Mouse (Mus musculus) liver, embryonic 12.5 days (tissue): ENCODE data around the gene Scg2. TPM values are rescaled to one million over a fixed set of nuclear protein-coding genes. Genes with fewer than 3 reads are reported as not detected.

Experiments used
- ATAC-seq: fragments of 200-750 bp; cut with Nextera tagmentation; 2 replicates; pipeline ENCODE4 v1.8.0; 2017; ENCODE audit warnings: moderate number of reproducible peaks, mild to moderate bottlenecking, moderate library complexity
- H3K27ac ChIP-seq: fragments of 300-500 bp; sonication (generic); 2 replicates; pipeline ENCODE4 v1.5.1; 2016; ENCODE audit warnings: mild to moderate bottlenecking
- H3K27me3 ChIP-seq: fragments of 300-500 bp; sonication (generic); replicated peaks from 2 replicates; pipeline ENCODE4 v1.6.1; 2016; ENCODE audit warnings: mild to moderate bottlenecking, moderate library complexity
- H3K36me3 ChIP-seq: fragments of 300-500 bp; sonication (generic); 2 replicates; pipeline ENCODE4 v1.6.1; 2016; ENCODE audit warnings: mild to moderate bottlenecking, moderate library complexity
- H3K4me1 ChIP-seq: fragments of 300-500 bp; sonication (generic); 2 replicates; pipeline ENCODE4 v1.6.1; 2016
- H3K4me2 ChIP-seq: fragments of 300-500 bp; sonication (generic); 2 replicates; pipeline ENCODE4 v1.6.1; 2016; ENCODE audit warnings: mild to moderate bottlenecking, moderate library complexity
- H3K4me3 ChIP-seq: fragments of 300-500 bp; sonication (generic); 2 replicates; pipeline ENCODE4 v1.5.1; 2016; ENCODE audit warnings: mild to moderate bottlenecking, moderate library complexity
- H3K9ac ChIP-seq: fragments of 300-500 bp; sonication (generic); 2 replicates; pipeline ENCODE4 v1.6.1; 2016; ENCODE audit warnings: mild to moderate bottlenecking, moderate library complexity
- H3K9me3 ChIP-seq: fragments of 300-500 bp; sonication (generic); replicated peaks from 2 replicates; pipeline ENCODE4 v1.6.1; 2016; ENCODE audit warnings: mild to moderate bottlenecking, moderate library complexity
- WGBS: fragments of 180-500 bp; shearing (Covaris S2); methylation state at CpG from one replicate; pipeline ENCODE4 v1.1.7; 2016; ENCODE audit not compliant: insufficient replicate concordance; 5-methylcytosine and 5-hydroxymethylcytosine counted together
- polyA plus RNA-seq: library from polyadenylated mRNA; unstranded; fragments of >200 nt; fragmentation: Nextera tagmentation; extraction: Ambion mirVana; gene quantifications from 2 replicates; pipeline ENCODE4 v1.2.1, GENCODE M21; 2016

The Scg2 gene
- polyA plus RNA-seq, 1 experiment from 2014 or later, result not detected

DNA sequence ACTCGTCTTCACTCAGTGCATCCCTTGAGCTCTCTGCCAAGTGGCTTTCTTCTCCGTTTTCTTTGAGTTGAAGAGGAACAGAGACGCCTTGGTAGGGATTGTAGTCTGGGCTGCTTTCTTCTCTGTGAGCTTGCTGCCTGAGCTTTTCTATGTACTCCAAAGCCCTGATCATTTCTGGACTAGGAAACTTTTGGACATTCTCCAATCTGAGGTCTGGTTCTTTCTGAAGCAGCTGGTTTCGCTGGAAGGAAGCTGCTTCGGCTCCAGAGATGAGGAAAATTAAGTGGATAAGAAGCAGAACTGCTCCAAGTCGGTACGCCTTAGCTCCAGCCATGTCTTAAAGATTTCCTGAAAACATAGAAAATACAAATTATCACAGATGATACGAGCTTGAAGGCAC is 3.2 kb downstream of the Scg2 start:
- no peak overlapping the region for H3K9ac ChIP-seq
- no peaks in the 10 kb centered on the region for H3K36me3 ChIP-seq
- H3K27me3 ChIP-seq, result no peaks in the 10 kb centered on the region
- no peak for ATAC-seq
- H3K4me1 ChIP-seq, result no peaks in the 10 kb centered on the region
- WGBS, result 80% methylated on average over 8 of the region's 8 CpGs
- no peak overlapping the region for H3K4me3 ChIP-seq
- no peak overlapping the region for H3K4me2 ChIP-seq
- no peaks in the 10 kb centered on the region for H3K9me3 ChIP-seq
- H3K27ac ChIP-seq, result no peak overlapping the region

GRCm38 (mm10) chr1:79429058-79429457 is 10.9 kb downstream of the Scg2 start:
- 54% methylated on average over 5 of the region's 5 CpGs for WGBS
- no peaks in the 10 kb centered on the region for H3K27me3 ChIP-seq
- H3K4me2 ChIP-seq, result no peak overlapping the region
- no peak overlapping the region for H3K27ac ChIP-seq
- no peaks in the 10 kb centered on the region for H3K4me1 ChIP-seq
- no peak overlapping the region for H3K4me3 ChIP-seq
- ATAC-seq, result no peak
- H3K36me3 ChIP-seq, result no peaks in the 10 kb centered on the region
- H3K9me3 ChIP-seq, result no peaks in the 10 kb centered on the region
- no peak overlapping the region for H3K9ac ChIP-seq

DNA sequence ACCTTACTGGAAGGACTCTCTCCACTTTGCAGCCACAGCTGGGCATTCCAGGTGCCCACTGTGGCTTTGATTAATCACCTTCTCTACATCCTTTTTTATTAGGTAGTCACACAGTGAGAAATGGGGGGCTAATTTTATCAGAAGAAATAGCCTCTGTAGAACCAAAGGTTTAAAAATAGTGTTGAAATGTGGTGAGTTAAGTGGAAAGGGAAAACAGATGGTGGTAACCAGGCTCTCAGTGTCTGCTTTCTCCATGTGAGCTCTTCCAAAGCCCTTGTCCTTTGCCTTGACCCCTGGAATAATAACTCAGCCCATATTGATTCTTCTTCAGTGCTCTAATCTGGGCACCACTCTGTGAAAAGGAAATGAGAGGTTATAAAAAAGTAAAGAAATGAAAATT is 24.4 kb downstream of the Scg2 start:
- Histone ChIP-seq H3K4me3 (no peak overlapping the region), H3K9ac (no peak overlapping the region), H3K27ac (no peak overlapping the region), H3K4me1 (no peaks in the 10 kb centered on the region), H3K9me3 (no peaks in the 10 kb centered on the region), H3K27me3 (no peaks in the 10 kb centered on the region), H3K36me3 (no peaks in the 10 kb centered on the region), H3K4me2 (no peak overlapping the region)
- no peak for ATAC-seq

DNA sequence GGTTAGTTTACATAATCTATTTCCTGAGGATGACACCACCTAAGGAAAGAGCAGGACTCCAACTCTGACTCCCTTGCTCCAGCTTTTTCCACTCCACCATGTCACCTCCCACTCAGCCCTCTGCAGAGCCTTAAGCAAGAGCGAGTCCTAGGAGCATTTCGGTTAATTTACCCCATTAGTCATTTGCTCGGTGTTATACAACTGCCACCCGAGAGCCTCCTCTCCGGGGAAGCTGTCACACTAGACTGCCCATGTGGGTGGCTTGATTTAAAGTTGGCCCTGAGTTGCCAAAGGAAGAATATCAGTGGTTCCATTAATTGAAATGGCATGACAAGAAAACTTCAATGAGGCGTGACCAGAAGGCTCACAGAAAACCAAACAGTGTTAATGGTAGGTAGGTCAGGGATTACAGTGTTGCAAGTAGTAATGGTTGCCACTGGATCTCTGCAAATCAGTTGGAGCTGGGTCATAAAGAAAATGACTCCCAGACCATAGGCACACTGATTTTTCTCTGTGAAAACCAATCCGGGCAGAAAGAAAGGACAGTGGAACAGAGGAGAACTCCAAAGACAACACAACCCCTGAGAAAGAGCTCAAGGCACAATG is 33.5 kb downstream of the Scg2 start:
- Histone ChIP-seq H3K4me3 (no peak overlapping the region), H3K27ac (no peak overlapping the region), H3K36me3 (no peaks in the 10 kb centered on the region), H3K4me2 (no peak overlapping the region), H3K27me3 (no peaks in the 10 kb centered on the region), H3K9ac (no peak overlapping the region), H3K9me3 (no peaks in the 10 kb centered on the region), H3K4me1 (no peaks in the 10 kb centered on the region)
- 65% methylated on average over 7 of the region's 7 CpGs for WGBS
- ATAC-seq, result no peak

DNA sequence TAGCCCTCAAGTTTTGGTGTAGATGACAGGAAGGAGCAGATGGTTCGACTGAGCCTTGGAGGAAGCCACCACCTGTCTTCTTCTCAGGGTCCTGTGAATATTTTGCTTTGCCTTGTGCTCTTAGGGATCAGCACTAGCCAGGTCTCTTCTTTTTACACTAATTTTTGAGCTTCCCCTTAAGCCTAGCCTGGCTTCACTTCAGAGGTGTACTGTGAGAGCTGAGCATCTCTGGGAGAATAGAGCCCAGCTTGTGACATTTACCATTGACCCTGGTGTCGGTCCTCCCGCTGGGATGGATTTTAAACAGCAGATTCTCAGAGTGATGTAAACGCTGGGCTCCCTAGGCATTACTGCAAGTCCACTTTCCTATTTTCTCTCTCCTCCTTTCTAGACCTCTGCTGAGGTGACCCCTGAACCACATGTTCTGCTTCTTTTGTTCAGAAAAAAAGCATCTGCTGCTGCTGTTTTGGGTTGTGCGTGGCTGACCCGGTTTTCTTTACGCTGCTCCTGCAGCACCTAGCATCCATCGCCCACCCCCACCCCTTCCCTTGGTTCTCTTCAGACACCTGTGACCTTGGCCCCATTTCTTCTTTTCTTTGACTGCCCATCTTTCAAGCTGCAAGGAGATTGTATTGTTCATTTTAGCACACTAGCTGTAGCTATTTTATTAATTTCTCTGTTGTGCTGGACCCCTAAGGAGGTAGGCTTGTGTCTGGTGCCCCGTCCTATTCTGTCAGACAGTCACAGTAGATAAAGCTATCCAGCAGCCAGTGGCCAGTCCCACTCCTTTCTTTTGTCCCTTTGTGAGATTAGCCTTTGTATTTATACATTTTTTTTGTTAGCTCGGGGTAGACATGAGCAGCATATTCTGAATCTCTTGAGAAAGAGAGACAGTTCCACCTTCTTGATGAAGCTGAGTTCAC is 38.6 kb downstream of the Scg2 start:
- no peak overlapping the region for H3K27ac ChIP-seq
- 65% methylated on average over 10 of the region's 10 CpGs for WGBS
- H3K9ac ChIP-seq, result no peak overlapping the region
- no peak overlapping the region for H3K4me2 ChIP-seq
- no peaks in the 10 kb centered on the region for H3K27me3 ChIP-seq
- H3K4me1 ChIP-seq, result no peaks in the 10 kb centered on the region
- H3K36me3 ChIP-seq, result no peaks in the 10 kb centered on the region
- no peak for ATAC-seq
- no peak overlapping the region for H3K4me3 ChIP-seq
- H3K9me3 ChIP-seq, result no peaks in the 10 kb centered on the region

GRCm38 (mm10) chr1:79400284-79400683 is 39.6 kb downstream of the Scg2 start:
- 55% methylated on average over 5 of the region's 5 CpGs for WGBS
- no peaks in the 10 kb centered on the region for H3K27me3 ChIP-seq
- no peak overlapping the region for H3K4me2 ChIP-seq
- no peaks in the 10 kb centered on the region for H3K9me3 ChIP-seq
- H3K36me3 ChIP-seq, result no peaks in the 10 kb centered on the region
- ATAC-seq, result no peak
- no peak overlapping the region for H3K9ac ChIP-seq
- no peak overlapping the region for H3K27ac ChIP-seq
- no peaks in the 10 kb centered on the region for H3K4me1 ChIP-seq
- no peak overlapping the region for H3K4me3 ChIP-seq

Other genes starting within 250 kb of the Scg2 start
- gene Ap1s3, start 231.9 kb upstream of the Scg2 start, polyA plus RNA-seq, result 0.25 and 0.31 TPM in 2 replicates